Mouse (Mus musculus): ENCODE measurements around the gene Pxdc1. TPM values are rescaled to one million over a fixed set of nuclear protein-coding genes. Genes with fewer than 3 reads are reported as not detected.
A peak's percentile ranks its signal among the peaks of the same experiment; 100 is the strongest.

Pxdc1 gene
- total RNA-seq, 2 experiments from 2014 or later = not detected

- ATAC-seq (replicated peaks; ENCODE audit: poor library complexity) = no peak
Measured at GRCm38 (mm10) chr13:34651474-34651991, 1.8 kb downstream of the Pxdc1 start.

GRCm38 (mm10) chr13:34650953-34651352 is 2.3 kb downstream of the Pxdc1 start:
- ATAC-seq (replicated peaks; ENCODE audit: poor library complexity) = no peak

- ATAC-seq (replicated peaks; ENCODE audit: poor library complexity) = no peak
Measured at GRCm38 (mm10) chr13:34650371-34650770, 2.9 kb downstream of the Pxdc1 start.

- no peak for ATAC-seq (replicated peaks; ENCODE audit: poor library complexity)
Measured at GRCm38 (mm10) chr13:34647751-34648150, 5.5 kb downstream of the Pxdc1 start.

GRCm38 (mm10) chr13:34647221-34647620 is 6.1 kb downstream of the Pxdc1 start:
- ATAC-seq (replicated peaks; ENCODE audit: poor library complexity) = no peak

GRCm38 (mm10) chr13:34646240-34646750 is 7.0 kb downstream of the Pxdc1 start:
- no peak for ATAC-seq (replicated peaks; ENCODE audit: poor library complexity)

- no peak for ATAC-seq (replicated peaks; ENCODE audit: poor library complexity)
Measured at GRCm38 (mm10) chr13:34645519-34645918, 7.8 kb downstream of the Pxdc1 start.

GRCm38 (mm10) chr13:34644401-34644800 is 8.9 kb downstream of the Pxdc1 start:
- ATAC-seq (replicated peaks; ENCODE audit: poor library complexity) = no peak

- no peak for ATAC-seq (replicated peaks; ENCODE audit: poor library complexity)
Measured at GRCm38 (mm10) chr13:34643926-34644325, 9.4 kb downstream of the Pxdc1 start.

GRCm38 (mm10) chr13:34642941-34643875 is 10.1 kb downstream of the Pxdc1 start:
- ATAC-seq (replicated peaks; ENCODE audit: poor library complexity) = peak; percentile 86

- ATAC-seq (replicated peaks; ENCODE audit: poor library complexity) = no peak
Measured at GRCm38 (mm10) chr13:34641066-34641465, 12.2 kb downstream of the Pxdc1 start.

- ATAC-seq (replicated peaks; ENCODE audit: poor library complexity) = peak; percentile 88
Measured at GRCm38 (mm10) chr13:34635978-34636377, 17.3 kb downstream of the Pxdc1 start.

- ATAC-seq (replicated peaks; ENCODE audit: poor library complexity) = no peak
Measured at GRCm38 (mm10) chr13:34630319-34630718, 23.0 kb downstream of the Pxdc1 start.

- no peak for ATAC-seq (replicated peaks; ENCODE audit: poor library complexity)
Measured at GRCm38 (mm10) chr13:34629741-34630140, 23.5 kb downstream of the Pxdc1 start.

GRCm38 (mm10) chr13:34627446-34627845 is 25.8 kb downstream of the Pxdc1 start:
- ATAC-seq (replicated peaks; ENCODE audit: poor library complexity) = no peak

GRCm38 (mm10) chr13:34624414-34624813 is 28.9 kb downstream of the Pxdc1 start:
- no peak for ATAC-seq (replicated peaks; ENCODE audit: poor library complexity)

- no peak for ATAC-seq (replicated peaks; ENCODE audit: poor library complexity)
Measured at GRCm38 (mm10) chr13:34612402-34612801, 40.9 kb downstream of the Pxdc1 start.

- no peak for ATAC-seq (replicated peaks; ENCODE audit: poor library complexity)
Measured at GRCm38 (mm10) chr13:34609711-34610110, 43.6 kb downstream of the Pxdc1 start.

- no peak for ATAC-seq (replicated peaks; ENCODE audit: poor library complexity)
Measured at GRCm38 (mm10) chr13:34607079-34607478, 46.2 kb downstream of the Pxdc1 start.

GRCm38 (mm10) chr13:34605884-34606283 is 47.4 kb downstream of the Pxdc1 start:
- no peak for ATAC-seq (replicated peaks; ENCODE audit: poor library complexity)

- no peak for ATAC-seq (replicated peaks; ENCODE audit: poor library complexity)
Measured at GRCm38 (mm10) chr13:34605206-34605605, 48.1 kb downstream of the Pxdc1 start.

GRCm38 (mm10) chr13:34604406-34604805 is 48.9 kb downstream of the Pxdc1 start:
- no peak for ATAC-seq (replicated peaks; ENCODE audit: poor library complexity)

All from megakaryocyte progenitor cell, adult 5-6 weeks (primary cell).